Comparison of ENCODE assay signal across 13 mouse cellular contexts in the genomic region with DNA sequence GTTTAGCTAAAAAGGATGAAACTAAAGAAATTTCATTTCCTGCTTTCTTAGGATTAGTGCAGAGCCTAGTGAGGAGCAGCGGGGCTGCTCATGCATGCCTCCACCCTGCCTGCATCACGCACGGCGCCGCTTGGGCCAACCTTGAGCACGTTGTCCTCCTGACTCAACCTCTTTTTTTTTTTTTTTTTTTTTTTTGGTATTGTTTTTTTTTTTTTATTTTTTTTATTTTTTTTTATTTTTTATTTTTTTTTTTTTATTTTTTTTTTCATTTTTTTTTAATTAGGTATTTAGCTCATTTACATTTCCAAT. TPM values are rescaled to one million over a fixed set of nuclear protein-coding genes. Genes with fewer than 3 reads are reported as not detected.
DNase-seq lines count a peak whose midpoint lies in the region; ATAC-seq lines count a peak whose summit lies in the region.
"Had no signal": no experiment of that assay in that cellular context is flagged by ENCODE, and none has a peak within 500 bp of the region (broad histone marks: within the 10 kb centered on the region; RNA-seq: fewer than 3 reads in every experiment).

No protein-coding gene starts in this region.

- H3K4me2 ChIP-seq in embryonic facial prominence, embryonic 12.5 days (replicated peaks): no peak overlapping the region
- H3K4me2 ChIP-seq: liver, embryonic 13.5 days had no signal

- no peak for DNase-seq in embryonic facial prominence, embryonic 10.5 days (ENCODE audit: low spot score)
- peak; percentile 32 for DNase-seq in thymus, postnatal 14 days
- no peak for DNase-seq in thymus, adult 18-20 months
- no peak for DNase-seq in embryo, embryonic 9.5 days (ENCODE audit: extremely low spot score)
- no peak for DNase-seq in urinary bladder, postnatal 25 days (ENCODE audit: low spot score)
- DNase-seq: liver, embryonic 13.5 days; lung, postnatal 36 days had no signal

- H3K36me3 ChIP-seq in embryonic facial prominence, embryonic 12.5 days: 0 out of 2 replicates have a peak, but pooled peaks cover 5% of the 10 kb centered on the region
- H3K36me3 ChIP-seq in embryonic facial prominence, embryonic 10.5 days (replicated peaks): peaks cover 19% of the 10 kb centered on the region
- H3K36me3 ChIP-seq: liver, embryonic 13.5 days had no signal

- H3K4me1 ChIP-seq in embryonic facial prominence, embryonic 12.5 days: no peaks in the 10 kb centered on the region
- H3K4me1 ChIP-seq in embryonic facial prominence, embryonic 10.5 days: no peaks in the 10 kb centered on the region
- H3K4me1 ChIP-seq: heart, embryonic 10.5 days had no signal

- ATAC-seq in embryonic facial prominence, embryonic 12.5 days (ENCODE audit: insufficient number of reproducible peaks, insufficient read depth, low FRiP score, low TSS enrichment): 0 out of 2 replicates have a peak, but pooled peaks have one; percentile 60
- ATAC-seq in erythroblast, adult 5-6 weeks (replicated peaks; ENCODE audit: low FRiP score, poor library complexity, severe bottlenecking): peak; percentile 85
- ATAC-seq in neutrophil, adult 5-6 weeks (ENCODE audit: extremely low read depth, insufficient number of reproducible peaks, low FRiP score, poor library complexity, severe bottlenecking): 0 out of 2 replicates have a peak, but pooled peaks have one; percentile 36
- ATAC-seq: intestine, postnatal 0 days had no signal

- no peak overlapping the region for H3K27ac ChIP-seq in embryonic facial prominence, embryonic 12.5 days
- no peak overlapping the region for H3K27ac ChIP-seq in embryonic facial prominence, embryonic 10.5 days (replicated peaks)
- H3K27ac ChIP-seq: heart, embryonic 10.5 days; liver, embryonic 13.5 days had no signal

- WGBS in embryonic facial prominence, embryonic 12.5 days: 82% methylated on average over 6 of the region's 6 CpGs
- 91% methylated on average over 6 of the region's 6 CpGs for WGBS in embryonic facial prominence, embryonic 10.5 days

- H3K27me3 ChIP-seq in embryonic facial prominence, embryonic 12.5 days: no peaks in the 10 kb centered on the region
- H3K27me3 ChIP-seq in embryonic facial prominence, embryonic 10.5 days (replicated peaks; ENCODE audit: low read depth, poor library complexity, severe bottlenecking): no peaks in the 10 kb centered on the region
- H3K27me3 ChIP-seq: liver, embryonic 13.5 days had no signal

- H3K9me3 ChIP-seq in embryonic facial prominence, embryonic 12.5 days: no peaks in the 10 kb centered on the region
- no peaks in the 10 kb centered on the region for H3K9me3 ChIP-seq in embryonic facial prominence, embryonic 10.5 days
- H3K9me3 ChIP-seq: heart, embryonic 10.5 days; liver, embryonic 13.5 days had no signal

- H3K4me3 ChIP-seq in embryonic facial prominence, embryonic 12.5 days: no peak overlapping the region
- H3K4me3 ChIP-seq in embryonic facial prominence, embryonic 10.5 days: no peak overlapping the region
- H3K4me3 ChIP-seq: heart, embryonic 10.5 days; liver, embryonic 13.5 days; myocyte had no signal

- no peak overlapping the region for H3K9ac ChIP-seq in embryonic facial prominence, embryonic 12.5 days
- H3K9ac ChIP-seq: liver, embryonic 13.5 days had no signal

RNA-seq across cellular contexts. Expression of a gene that starts 55.8 kb away (rescaled TPM):
- polyA plus RNA-seq in embryonic facial prominence, embryonic 12.5 days (2016; fragmentation: Nextera tagmentation; extraction: Ambion mirVana): 12.2 and 12.7 TPM in 2 replicates
- polyA plus RNA-seq in embryonic facial prominence, embryonic 10.5 days (2016; fragmentation: Nextera tagmentation; extraction: Ambion mirVana): 8.6 and 8.7 TPM in 2 replicates
- total RNA-seq in erythroblast, adult 5-6 weeks (2015; ENCODE audit: low replicate concordance): 4.2 and 11.3 TPM in 2 replicates
- total RNA-seq in erythroblast, adult 5-6 weeks (2017; ENCODE audit: low replicate concordance): 5.9 and 8.9 TPM in 2 replicates
- 16.2 and 19.9 TPM in 2 replicates for total RNA-seq in neutrophil, adult 5-6 weeks (2017)
